8 mouse cellular contexts compared by ENCODE assay signal in genomic region chr3:126695456-126696293, GRCm38 (mm10).
DNase-seq lines count a peak whose midpoint lies in the region; ATAC-seq and TF ChIP-seq lines count a peak whose summit lies in the region.

No protein-coding gene starts in this region.

- peak; percentile 76 to 78 for DNase-seq in adrenal gland, postnatal 36 days
- peak; percentile 79 for DNase-seq in embryo, embryonic 10.5 days (ENCODE audit: low spot score)
- peak; percentile 81 for DNase-seq in gastrocnemius, postnatal 14 days
- DNase-seq in hindbrain, postnatal 0 days (ENCODE audit: low spot score) = peak; percentile 85
- peak; percentile 59 for DNase-seq in left cerebral cortex, adult 11 months (ENCODE audit: low spot score)
- no peak for DNase-seq in spleen, postnatal 36 days (ENCODE audit: low spot score in 2 of 2)

- no peak for TF ChIP-seq POLR2A in small intestine, adult 2 months (IDR thresholded peaks at IDR 0.05; ENCODE audit: low read depth, low read length)

- H3K4me1 ChIP-seq in hindbrain, postnatal 0 days (ENCODE audit: insufficient read depth, low read length) = peaks cover 10% of the 10 kb centered on the region; the same call in 1 of the 2 replicates
- peaks cover 10% of the 10 kb centered on the region for H3K4me1 ChIP-seq in midbrain, embryonic 13.5 days (replicated peaks)
- peaks cover 22% of the 10 kb centered on the region for H3K4me1 ChIP-seq in small intestine, adult 2 months (ENCODE audit: control insufficient read depth, insufficient read depth, insufficient read length, low read length)

- no peaks in the 10 kb centered on the region for H3K9me3 ChIP-seq in hindbrain, postnatal 0 days (ENCODE audit: low read length)
- no peaks in the 10 kb centered on the region for H3K9me3 ChIP-seq in midbrain, embryonic 13.5 days

- H3K27me3 ChIP-seq in hindbrain, postnatal 0 days (ENCODE audit: insufficient read depth, low read length) = no peaks in the 10 kb centered on the region
- H3K27me3 ChIP-seq in midbrain, embryonic 13.5 days = no peaks in the 10 kb centered on the region
- no peaks in the 10 kb centered on the region for H3K27me3 ChIP-seq in small intestine, adult 2 months (ENCODE audit: control insufficient read depth, insufficient read depth, low read length)

- H3K9ac ChIP-seq in hindbrain, postnatal 0 days (replicated peaks; ENCODE audit: low read length) = no peak overlapping the region
- H3K9ac ChIP-seq in midbrain, embryonic 13.5 days (replicated peaks) = 0 out of 2 replicates have a peak overlapping the region, but pooled peaks have one; percentile 7

- 10% methylated on average over 12 of the region's 12 CpGs for WGBS in hindbrain, postnatal 0 days
- 16% methylated on average over 12 of the region's 12 CpGs for WGBS in midbrain, embryonic 13.5 days
- WGBS in small intestine, adult 2 months = 17% methylated on average over 12 of the region's 12 CpGs

- peak overlapping the region; percentile 68 for H3K27ac ChIP-seq in hindbrain, postnatal 0 days
- peak overlapping the region; percentile 44; the same call in 1 of the 2 replicates for H3K27ac ChIP-seq in midbrain, embryonic 13.5 days
- H3K27ac ChIP-seq in small intestine, adult 2 months (ENCODE audit: insufficient read depth, low read depth, low read length) = peak overlapping the region; percentile 69

- no peak overlapping the region for H3K4me3 ChIP-seq in hindbrain, postnatal 0 days (ENCODE audit: low read length)
- H3K4me3 ChIP-seq in midbrain, embryonic 13.5 days (replicated peaks) = no peak overlapping the region
- no peak overlapping the region for H3K4me3 ChIP-seq in small intestine, adult 2 months (ENCODE audit: low read depth, low read length)

- no peak for TF ChIP-seq CTCF in hindbrain, postnatal 0 days (IDR thresholded peaks at IDR 0.05; ENCODE audit: low read depth)
- no peak for TF ChIP-seq CTCF in small intestine, adult 2 months (IDR thresholded peaks at IDR 0.05; ENCODE audit: extremely low read depth, insufficient read length, insufficient replicate concordance, low read depth, low read length)

- peak; percentile 96 for ATAC-seq in hindbrain, postnatal 0 days
- ATAC-seq in midbrain, embryonic 13.5 days = peak; percentile 80

- peak overlapping the region; percentile 21; the same call in 1 of the 2 replicates for H3K4me2 ChIP-seq in hindbrain, postnatal 0 days (ENCODE audit: low read depth, low read length)
- peak overlapping the region; percentile 7 for H3K4me2 ChIP-seq in midbrain, embryonic 13.5 days (replicated peaks)

- intact Hi-C loops in gastrocnemius, postnatal 14 days (cut with DNase I; ENCODE audit: low total_unique reads) = no loop called here

- no peaks in the 10 kb centered on the region for H3K36me3 ChIP-seq in hindbrain, postnatal 0 days (ENCODE audit: insufficient read depth, low read length)
- no peaks in the 10 kb centered on the region for H3K36me3 ChIP-seq in midbrain, embryonic 13.5 days
- H3K36me3 ChIP-seq in small intestine, adult 2 months (ENCODE audit: control insufficient read depth, insufficient read depth, low read length) = no peaks in the 10 kb centered on the region

Comparison
In these comparisons a context has a peak if more than half of its experiments do, and no peak if none do; other contexts are left out.
1. DNase-seq: peak in adrenal gland, postnatal 36 days (2 of 2), embryo, embryonic 10.5 days (single experiment), gastrocnemius, postnatal 14 days (single experiment), hindbrain, postnatal 0 days (single experiment) and left cerebral cortex, adult 11 months (single experiment); none in spleen, postnatal 36 days (0 of 2).
2. Peak in every context shown above with its lines, with median percentiles within 50 percentile points of each other: H3K27ac ChIP-seq.